In the genomic region with DNA sequence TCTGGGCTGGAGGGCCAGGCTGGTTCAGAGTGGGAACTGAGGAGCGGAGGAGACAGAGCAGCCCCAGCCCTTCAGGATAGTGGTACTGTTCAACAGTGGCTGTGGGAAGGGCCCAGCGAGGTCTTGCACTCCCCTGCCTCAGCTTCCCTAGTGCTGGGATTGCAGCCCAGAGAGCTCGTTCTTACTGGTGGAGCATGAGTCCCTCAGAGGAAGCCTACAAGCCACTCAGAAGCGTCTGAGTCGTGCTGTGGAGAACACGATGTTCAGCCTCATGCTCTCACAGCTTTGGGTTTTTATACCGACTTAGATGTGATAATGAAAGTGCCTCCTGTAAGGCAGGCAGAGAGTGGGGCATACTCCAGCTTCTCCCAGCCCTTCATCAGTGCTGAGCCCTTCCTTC, we compare ENCODE assay signal across 32 mouse cellular contexts. TPM values are rescaled to one million over a fixed set of nuclear protein-coding genes. Genes with fewer than 3 reads are reported as not detected.
A peak's percentile ranks its signal among the peaks of the same experiment; 100 is the strongest.
DNase-seq lines count a peak whose midpoint lies in the region; ATAC-seq lines count a peak whose summit lies in the region.
"Had no signal": no experiment of that assay in that cellular context is flagged by ENCODE, and none has a peak within 500 bp of the region (broad histone marks: within the 10 kb centered on the region; RNA-seq: fewer than 3 reads in every experiment).

No protein-coding gene starts in this region.

- no peak overlapping the region for H3K27ac ChIP-seq in neural tube, embryonic 15.5 days (replicated peaks)
- H3K27ac ChIP-seq in midbrain, embryonic 14.5 days (replicated peaks; ENCODE audit: low read depth, low read length): no peak overlapping the region
- H3K27ac ChIP-seq: embryonic facial prominence, embryonic 10.5 days; embryonic facial prominence, embryonic 13.5 days; forebrain, embryonic 12.5 days; forebrain, embryonic 15.5 days; heart, adult 2 months; heart, embryonic 10.5 days; heart, embryonic 13.5 days; hindbrain, embryonic 14.5 days; hindbrain, postnatal 0 days had no signal

- intact Hi-C loops in heart, postnatal 25 days (cut with DNase I): loop anchor here (5.0 kb wide), 2 partner anchors 67 to 178 kb away; a partner anchor contains a TSS

- no peaks in the 10 kb centered on the region for H3K9me3 ChIP-seq in neural tube, embryonic 15.5 days (replicated peaks)
- no peaks in the 10 kb centered on the region for H3K9me3 ChIP-seq in midbrain, embryonic 14.5 days (ENCODE audit: control insufficient read depth, low read length)
- H3K9me3 ChIP-seq: embryonic facial prominence, embryonic 10.5 days; embryonic facial prominence, embryonic 13.5 days; forebrain, embryonic 12.5 days; forebrain, embryonic 15.5 days; heart, embryonic 10.5 days; heart, embryonic 13.5 days had no signal

- H3K27me3 ChIP-seq in neural tube, embryonic 15.5 days (replicated peaks): no peaks in the 10 kb centered on the region
- H3K27me3 ChIP-seq in midbrain, embryonic 14.5 days (ENCODE audit: control insufficient read depth, insufficient read depth, low read length): no peaks in the 10 kb centered on the region
- H3K27me3 ChIP-seq: embryonic facial prominence, embryonic 13.5 days; forebrain, embryonic 12.5 days; forebrain, embryonic 15.5 days; heart, embryonic 13.5 days had no signal

- no peak overlapping the region for H3K4me2 ChIP-seq in neural tube, embryonic 15.5 days
- H3K4me2 ChIP-seq in midbrain, embryonic 14.5 days (ENCODE audit: low read length): no peak overlapping the region
- H3K4me2 ChIP-seq: embryonic facial prominence, embryonic 13.5 days; forebrain, embryonic 12.5 days; forebrain, embryonic 15.5 days; heart, embryonic 13.5 days; hindbrain, embryonic 14.5 days had no signal

- H3K4me1 ChIP-seq in neural tube, embryonic 15.5 days: peaks cover 36% of the 10 kb centered on the region
- peaks cover 10% of the 10 kb centered on the region for H3K4me1 ChIP-seq in midbrain, embryonic 14.5 days (ENCODE audit: control insufficient read depth, insufficient read depth, low read length)

- DNase-seq in heart, adult 11 months: peak; percentile 80
- no peak for DNase-seq in heart, postnatal 25 days (ENCODE audit: low spot score)
- no peak for DNase-seq in neural tube, embryonic 10.5 days (ENCODE audit: extremely low spot score, low spot score)
- DNase-seq in thymus, postnatal 14 days: peak; percentile 61
- DNase-seq in thymus, postnatal 25 days: peak; percentile 47
- no peak for DNase-seq in right cerebral cortex, adult 18-20 months
- DNase-seq in midbrain, embryonic 14.5 days: no peak
- DNase-seq: adrenal gland, adult 2 months; adrenal gland, postnatal 36 days; cerebellum, adult 8-10 months; cerebellum, postnatal 10 days; cerebellum, postnatal 36 days; embryo, embryonic 11 days; gastrocnemius, postnatal 25 days; heart, adult 2 months; heart, postnatal 14 days had no signal

- H3K4me3 ChIP-seq in neural tube, embryonic 15.5 days (replicated peaks): no peak overlapping the region
- H3K4me3 ChIP-seq in midbrain, embryonic 14.5 days (replicated peaks; ENCODE audit: low read depth, low read length): no peak overlapping the region
- H3K4me3 ChIP-seq: embryonic facial prominence, embryonic 10.5 days; embryonic facial prominence, embryonic 13.5 days; erythroblast, embryonic 14.5 days; forebrain, embryonic 12.5 days; forebrain, embryonic 15.5 days; heart, adult 2 months; heart, embryonic 10.5 days; heart, embryonic 13.5 days had no signal

- WGBS in neural tube, embryonic 15.5 days: 85% methylated on average over 7 of the region's 7 CpGs
- 86% methylated on average over 7 of the region's 7 CpGs for WGBS in midbrain, embryonic 14.5 days

- H3K36me3 ChIP-seq in neural tube, embryonic 15.5 days: peaks cover 34% of the 10 kb centered on the region
- H3K36me3 ChIP-seq in midbrain, embryonic 14.5 days (ENCODE audit: control insufficient read depth, insufficient read depth, low read length): peaks cover 55% of the 10 kb centered on the region

- ATAC-seq in neural tube, embryonic 15.5 days (ENCODE audit: low FRiP score): no peak
- ATAC-seq in midbrain, embryonic 14.5 days (ENCODE audit: low FRiP score, low TSS enrichment): no peak
- ATAC-seq: CD4-positive, CD25-positive, alpha-beta regulatory T cell, adult 4 months; forebrain, embryonic 15.5 days; hindbrain, postnatal 0 days had no signal

- 0 out of 2 replicates have a peak overlapping the region, but pooled peaks have one; percentile 3 for H3K9ac ChIP-seq in neural tube, embryonic 15.5 days (replicated peaks)
- no peak overlapping the region for H3K9ac ChIP-seq in midbrain, embryonic 14.5 days (replicated peaks; ENCODE audit: low read length)
- H3K9ac ChIP-seq: embryonic facial prominence, embryonic 13.5 days; forebrain, embryonic 12.5 days; forebrain, embryonic 15.5 days; heart, embryonic 13.5 days; hindbrain, embryonic 14.5 days had no signal

RNA-seq across cellular contexts. Expression of a gene that starts 4.7 kb away (rescaled TPM):
- 10 to 100 TPM; 27.0 to 28.0 TPM for total RNA-seq in heart, postnatal 25 days (2021)
- 19.0 and 22.4 TPM in 2 replicates for polyA plus RNA-seq in neural tube, embryonic 15.5 days (2015; fragmentation: Nextera tagmentation; extraction: Ambion mirVana)
- polyA plus RNA-seq in midbrain, embryonic 14.5 days (2014; fragmentation: Nextera tagmentation; extraction: Ambion mirVana): 37.3 and 41.6 TPM in 2 replicates

RNA-seq across cellular contexts. Expression of a gene that starts 4.9 kb away (rescaled TPM):
- total RNA-seq in heart, postnatal 25 days (2021): 1,000 to 10,000 TPM; 2,312 to 2,343 TPM
- polyA plus RNA-seq in neural tube, embryonic 15.5 days (2015; fragmentation: Nextera tagmentation; extraction: Ambion mirVana): 949 and 1,025 TPM in 2 replicates
- polyA plus RNA-seq in midbrain, embryonic 14.5 days (2014; fragmentation: Nextera tagmentation; extraction: Ambion mirVana): 838 and 924 TPM in 2 replicates

RNA-seq across cellular contexts. Expression of a gene that starts 15.7 kb away (rescaled TPM):
- not detected for total RNA-seq in heart, postnatal 25 days (2021)
- 0.09 and 0.10 TPM in 2 replicates for polyA plus RNA-seq in neural tube, embryonic 15.5 days (2015; fragmentation: Nextera tagmentation; extraction: Ambion mirVana)
- polyA plus RNA-seq in midbrain, embryonic 14.5 days (2014; fragmentation: Nextera tagmentation; extraction: Ambion mirVana): not detected in 2 replicates
- total RNA-seq: gastrocnemius, adult 8-10 months; gastrocnemius, postnatal 25 days; hematopoietic stem cell, adult 5-6 weeks; hindbrain, postnatal 0 days; MEL had no signal
- polyA plus RNA-seq: C2C12; CD4-positive, CD25-positive, alpha-beta regulatory T cell, adult 4 months; cortical plate, adult 2 months; erythroblast, embryonic 14.5 days; forebrain, embryonic 12.5 days; forebrain, embryonic 15.5 days; hindbrain, embryonic 14.5 days had no signal

RNA-seq across cellular contexts. Expression of a gene that starts 21.1 kb away (rescaled TPM):
- 100 to 1,000 TPM; 143 to 145 TPM for total RNA-seq in heart, postnatal 25 days (2021)
- polyA plus RNA-seq in neural tube, embryonic 15.5 days (2015; fragmentation: Nextera tagmentation; extraction: Ambion mirVana): 175 and 183 TPM in 2 replicates
- polyA plus RNA-seq in midbrain, embryonic 14.5 days (2014; fragmentation: Nextera tagmentation; extraction: Ambion mirVana): 222 and 223 TPM in 2 replicates

RNA-seq across cellular contexts. Expression of a gene that starts 37.6 kb away (rescaled TPM):
- total RNA-seq in heart, postnatal 25 days (2021): not detected
- polyA plus RNA-seq in neural tube, embryonic 15.5 days (2015; fragmentation: Nextera tagmentation; extraction: Ambion mirVana): 0.44 and 7.2 TPM in 2 replicates
- not detected in 2 replicates for polyA plus RNA-seq in midbrain, embryonic 14.5 days (2014; fragmentation: Nextera tagmentation; extraction: Ambion mirVana)
- total RNA-seq: gastrocnemius, adult 8-10 months; gastrocnemius, postnatal 25 days; heart, adult 2 months; hematopoietic stem cell, adult 5-6 weeks; MEL had no signal
- polyA plus RNA-seq: adrenal gland, adult 2 months; cortical plate, adult 2 months; erythroblast, embryonic 14.5 days; forebrain, embryonic 12.5 days; forebrain, embryonic 15.5 days; hindbrain, embryonic 14.5 days had no signal

Comparison
In these comparisons a context has a peak if more than half of its experiments do, and no peak if none do; other contexts are left out.
1. DNase-seq: peak in heart, adult 11 months (single experiment), thymus, postnatal 14 days (single experiment) and thymus, postnatal 25 days (single experiment); none in heart, postnatal 25 days (single experiment), neural tube, embryonic 10.5 days (single experiment), right cerebral cortex, adult 18-20 months (single experiment) and midbrain, embryonic 14.5 days (single experiment).